Mouse (Mus musculus): Measurements from ENCODE around the gene Zfp74. TPM values are rescaled to one million over a fixed set of nuclear protein-coding genes. Genes with fewer than 3 reads are reported as not detected.

Gene Zfp74
- polyA plus RNA-seq, 1 experiment from 2014 or later, result 13.2 TPM

GRCm38 (mm10) chr7:29880916-29881315 lies 73.0 kb downstream of the Zfp74 start:
- DNase-seq (ENCODE audit: low spot score) (no peak), ATAC-seq (replicated peaks; ENCODE audit: low FRiP score) (no peak)
- H3K9me3 ChIP-seq (ENCODE audit: control insufficient read depth, low read length), result no peaks in the 10 kb centered on the region; the same call in 1 of the 2 replicates
- H3K4me2 ChIP-seq (ENCODE audit: low read depth, low read length, severe bottlenecking), result no peak overlapping the region
- H3K4me1 ChIP-seq (replicated peaks; ENCODE audit: control insufficient read depth, insufficient read depth, low read length), result no peaks in the 10 kb centered on the region
- H3K27me3 ChIP-seq (ENCODE audit: control insufficient read depth, insufficient read depth, low read length), result no peaks in the 10 kb centered on the region
- no peak overlapping the region for H3K9ac ChIP-seq (ENCODE audit: low read length)
- H3K4me3 ChIP-seq (ENCODE audit: low read depth, low read length), result no peak overlapping the region
- no peak overlapping the region for H3K27ac ChIP-seq (ENCODE audit: low read depth, low read length)
- 88% methylated on average over 7 of the region's 7 CpGs for WGBS
- H3K36me3 ChIP-seq (ENCODE audit: control insufficient read depth, insufficient read depth, low read length), result no peaks in the 10 kb centered on the region; the same call in 1 of the 2 replicates

Small RNAs within 50 kb of the gene (microRNA-seq; reads per million reads assigned to microRNA genes)
- not detected for gene Mir7668 (ENCODE audit: insufficient number of aligned reads)

Other genes starting within 250 kb of the Zfp74 start
- gene Catsperg2, start 227.1 kb downstream of the Zfp74 start, polyA plus RNA-seq (2014; fragmentation: Nextera tagmentation; extraction: Ambion mirVana), result 0.11 TPM in 1 of 2 replicates, not detected in the other
- gene Zfp84, start 185.5 kb downstream of the Zfp74 start, polyA plus RNA-seq (2014; fragmentation: Nextera tagmentation; extraction: Ambion mirVana), result 15.5 and 17.3 TPM in 2 replicates
- gene Zfp30, start 170.1 kb downstream of the Zfp74 start, polyA plus RNA-seq (2014; fragmentation: Nextera tagmentation; extraction: Ambion mirVana), result 10.2 and 11.0 TPM in 2 replicates
- 18.6 and 19.0 TPM in 2 replicates for gene Zfp790, start 138.0 kb downstream of the Zfp74 start, polyA plus RNA-seq (2014; fragmentation: Nextera tagmentation; extraction: Ambion mirVana)
- 10.7 and 11.3 TPM in 2 replicates for gene Zfp940, start 100.4 kb downstream of the Zfp74 start, polyA plus RNA-seq (2014; fragmentation: Nextera tagmentation; extraction: Ambion mirVana)
- 10.4 and 13.4 TPM in 2 replicates for gene Zfp420, start 94.1 kb downstream of the Zfp74 start, polyA plus RNA-seq (2014; fragmentation: Nextera tagmentation; extraction: Ambion mirVana)
- 12.4 and 13.7 TPM in 2 replicates for gene Zfp27, start 47.5 kb downstream of the Zfp74 start, polyA plus RNA-seq (2014; fragmentation: Nextera tagmentation; extraction: Ambion mirVana)
- gene Zfp383, start 45.9 kb downstream of the Zfp74 start, polyA plus RNA-seq (2014; fragmentation: Nextera tagmentation; extraction: Ambion mirVana), result 7.5 and 7.9 TPM in 2 replicates
- gene Zfp568, start 29.9 kb upstream of the Zfp74 start, polyA plus RNA-seq (2014; fragmentation: Nextera tagmentation; extraction: Ambion mirVana), result 13.6 and 15.3 TPM in 2 replicates
- 5.6 and 6.2 TPM in 2 replicates for gene Zfp14, start 97.3 kb upstream of the Zfp74 start, polyA plus RNA-seq (2014; fragmentation: Nextera tagmentation; extraction: Ambion mirVana)
- 6.6 and 7.5 TPM in 2 replicates for gene Zfp82, start 118.8 kb upstream of the Zfp74 start, polyA plus RNA-seq (2014; fragmentation: Nextera tagmentation; extraction: Ambion mirVana)
- 1.9 and 2.9 TPM in 2 replicates for gene Gm26920, start 136.3 kb upstream of the Zfp74 start, polyA plus RNA-seq (2014; fragmentation: Nextera tagmentation; extraction: Ambion mirVana)
- gene Zfp566, start 136.4 kb upstream of the Zfp74 start, polyA plus RNA-seq (2014; fragmentation: Nextera tagmentation; extraction: Ambion mirVana), result 12.8 and 13.8 TPM in 2 replicates
- 121 and 124 TPM in 2 replicates for gene Zfp260, start 140.7 kb upstream of the Zfp74 start, polyA plus RNA-seq (2014; fragmentation: Nextera tagmentation; extraction: Ambion mirVana)
- 12.6 and 15.3 TPM in 2 replicates for gene Zfp382, start 167.9 kb upstream of the Zfp74 start, polyA plus RNA-seq (2014; fragmentation: Nextera tagmentation; extraction: Ambion mirVana)
- 14.0 and 15.5 TPM in 2 replicates for gene Zfp146, start 215.7 kb upstream of the Zfp74 start, polyA plus RNA-seq (2014; fragmentation: Nextera tagmentation; extraction: Ambion mirVana)
- 3.5 and 3.9 TPM in 2 replicates for gene Cox7a1, start 230.1 kb upstream of the Zfp74 start, polyA plus RNA-seq (2014; fragmentation: Nextera tagmentation; extraction: Ambion mirVana)
- 39.7 and 47.7 TPM in 2 replicates for gene Capns1, start 244.7 kb upstream of the Zfp74 start, polyA plus RNA-seq (2014; fragmentation: Nextera tagmentation; extraction: Ambion mirVana)

Data from forebrain, embryonic 11.5 days (tissue).